8 mouse cellular contexts compared by ENCODE assay signal in genomic region chr2:72978901-72979658, GRCm38 (mm10). TPM values are rescaled to one million over a fixed set of nuclear protein-coding genes. Genes with fewer than 3 reads are reported as not detected.
DNase-seq lines count a peak whose midpoint lies in the region; ATAC-seq and TF ChIP-seq lines count a peak whose summit lies in the region.

No protein-coding gene starts in this region.

- ATAC-seq in hindbrain, postnatal 0 days: peak; percentile 81

- H3K36me3 ChIP-seq in hindbrain, postnatal 0 days (ENCODE audit: insufficient read depth, low read length): no peaks in the 10 kb centered on the region
- H3K36me3 ChIP-seq in megakaryocyte, embryonic 14.5 days (replicated peaks; ENCODE audit: low read length): peaks cover 13% of the 10 kb centered on the region

- H3K27ac ChIP-seq in gastrocnemius, adult 2 months: peak overlapping the region; percentile 99
- H3K27ac ChIP-seq in hindbrain, postnatal 0 days: peak overlapping the region; percentile 100

- H3K4me2 ChIP-seq in hindbrain, postnatal 0 days (ENCODE audit: low read depth, low read length): peak overlapping the region; percentile 61

- peak overlapping the region; percentile 100 for H3K4me3 ChIP-seq in gastrocnemius, adult 2 months
- peak overlapping the region; percentile 99 for H3K4me3 ChIP-seq in hindbrain, postnatal 0 days (ENCODE audit: low read length)
- H3K4me3 ChIP-seq in megakaryocyte, embryonic 14.5 days (replicated peaks): peak overlapping the region; percentile 91

- H3K9me3 ChIP-seq in hindbrain, postnatal 0 days (ENCODE audit: low read length): no peaks in the 10 kb centered on the region
- H3K9me3 ChIP-seq in megakaryocyte, embryonic 14.5 days: no peaks in the 10 kb centered on the region

- H3K27me3 ChIP-seq in hindbrain, postnatal 0 days (ENCODE audit: insufficient read depth, low read length): no peaks in the 10 kb centered on the region
- no peaks in the 10 kb centered on the region for H3K27me3 ChIP-seq in megakaryocyte, embryonic 14.5 days (replicated peaks)

- peak; percentile 93 for DNase-seq in ZHBTc4 (ENCODE audit: low read depth, low spot score)
- DNase-seq in cerebellum, postnatal 4 days (ENCODE audit: low spot score in 2 of 2): peak; percentile 63 to 87
- DNase-seq in gastrocnemius, adult 2 months: peak; percentile 95
- DNase-seq in hindbrain, postnatal 0 days (ENCODE audit: low spot score): peak; percentile 90
- DNase-seq in left cerebral cortex, adult 8-10 months (ENCODE audit: low spot score in 2 of 2): peak; percentile 65 to 81
- peak; percentile 76 to 78 for DNase-seq in right cerebral cortex, adult 2 months (ENCODE audit: low spot score in 2 of 2)
- peak; percentile 52 for DNase-seq in urinary bladder, postnatal 10 days (ENCODE audit: low spot score)

- H3K4me1 ChIP-seq in hindbrain, postnatal 0 days (ENCODE audit: insufficient read depth, low read length): peaks cover 9% of the 10 kb centered on the region; the same call in 1 of the 2 replicates
- peaks cover 34% of the 10 kb centered on the region for H3K4me1 ChIP-seq in megakaryocyte, embryonic 14.5 days

- peak overlapping the region; percentile 100 for H3K9ac ChIP-seq in hindbrain, postnatal 0 days (replicated peaks; ENCODE audit: low read length)

- WGBS in hindbrain, postnatal 0 days: 7% methylated on average over 45 of the region's 107 CpGs

- intact Hi-C loops in gastrocnemius, adult 2 months (cut with DNase I): loop anchor here (5.0 kb wide), 1 partner anchor 37 kb away; no protein-coding TSS in a partner anchor

- TF ChIP-seq CTCF in gastrocnemius, adult 2 months (IDR thresholded peaks at IDR 0.05): no peak
- no peak for TF ChIP-seq CTCF in hindbrain, postnatal 0 days (IDR thresholded peaks at IDR 0.05; ENCODE audit: low read depth)

RNA-seq across cellular contexts. Expression of gene Sp3, which starts 1.2 kb away (rescaled TPM):
- total RNA-seq in gastrocnemius, adult 2 months (2021): 10 to 100 TPM; 20.7 to 23.2 TPM
- 62.1 and 91.4 TPM in 2 replicates for total RNA-seq in hindbrain, postnatal 0 days (2014; rRNA removed)
- 24.6 and 25.5 TPM in 2 replicates for polyA plus RNA-seq in hindbrain, postnatal 0 days (2015; fragmentation: Nextera tagmentation; extraction: Ambion mirVana)
- 10 to 100 TPM; 58.1 to 71.3 (median 65.5) TPM for total RNA-seq in left cerebral cortex, adult 8-10 months (2022)
- polyA plus RNA-seq in megakaryocyte, embryonic 14.5 days (2012; ENCODE audit: insufficient read depth, low replicate concordance): 2.3 and 2.5 TPM in 2 replicates

RNA-seq across cellular contexts. Expression of gene Gm11084, which starts 7.4 kb away (rescaled TPM):
- not detected for total RNA-seq in gastrocnemius, adult 2 months (2021)
- total RNA-seq in hindbrain, postnatal 0 days (2014; rRNA removed): not detected in 2 replicates
- polyA plus RNA-seq in hindbrain, postnatal 0 days (2015; fragmentation: Nextera tagmentation; extraction: Ambion mirVana): not detected in 2 replicates
- not detected for total RNA-seq in left cerebral cortex, adult 8-10 months (2022)
- polyA plus RNA-seq in megakaryocyte, embryonic 14.5 days (2012; ENCODE audit: insufficient read depth, low replicate concordance): not detected in 2 replicates

Comparison
In these comparisons a context has a peak if more than half of its experiments do, and no peak if none do; other contexts are left out.
1. Peak in every context shown above with its lines: DNase-seq, ATAC-seq, H3K4me3 ChIP-seq and H3K27ac ChIP-seq.